Mouse (Mus musculus) adrenal gland (tissue): ENCODE measurements around the gene Fhit.

Source experiments
- intact Hi-C: fragments of 180-260 bp; cut with DNase I; formaldehyde crosslinking; loops from one replicate; pipeline ENCODE4 v1.15.1; 2025

Gene Fhit

DNA sequence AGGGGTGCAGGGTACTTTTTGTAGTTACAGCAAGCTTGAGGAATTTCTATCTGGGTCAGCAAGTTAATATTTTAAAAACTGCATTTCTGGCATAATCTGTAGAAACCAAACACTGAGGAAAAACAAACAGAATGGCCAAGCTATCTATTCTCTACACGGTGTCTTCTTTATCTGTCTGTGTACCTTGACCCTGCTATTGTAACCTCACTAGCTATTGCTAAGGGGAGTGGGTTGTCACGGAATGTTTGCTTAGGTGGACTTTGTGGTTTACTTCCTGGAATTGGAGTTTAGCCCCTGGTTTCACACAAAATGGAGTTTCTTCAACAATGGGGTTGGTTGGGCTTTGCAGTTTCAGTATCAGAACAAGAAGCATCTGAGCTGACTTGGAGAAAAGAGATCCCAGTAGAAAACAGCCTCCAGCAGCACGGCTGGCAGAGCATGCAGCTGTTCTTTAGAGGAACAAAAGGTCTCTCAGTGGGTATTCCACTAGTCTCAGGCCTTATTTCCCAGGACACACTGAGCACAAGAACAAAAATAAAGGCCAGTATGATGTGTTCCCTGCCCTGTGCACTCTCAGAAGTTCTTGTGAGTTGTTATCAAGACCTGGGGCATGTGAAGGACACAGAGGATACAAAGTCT is 1540.8 kb downstream of the Fhit start:
- intact Hi-C loops, result no loop called here

DNA sequence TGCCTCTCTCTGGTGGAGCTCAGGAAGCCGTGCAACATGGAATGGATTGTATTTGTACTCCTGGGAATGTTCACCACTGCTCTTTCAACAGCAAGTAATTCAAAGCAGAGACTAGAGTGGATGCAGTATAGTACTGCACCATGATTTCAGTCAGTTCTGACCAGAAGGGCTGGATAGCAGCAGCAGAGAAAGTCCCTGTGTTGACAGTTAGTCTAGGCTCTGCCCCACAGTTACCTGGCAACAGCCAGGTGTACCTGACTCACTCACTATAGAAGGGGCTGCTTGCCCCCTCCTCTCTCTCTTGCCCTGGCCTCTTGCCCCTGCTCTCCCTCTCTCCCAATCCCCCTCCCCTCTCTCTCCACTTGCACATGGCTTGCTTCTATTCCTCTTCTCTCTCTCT is 1542.0 kb downstream of the Fhit start:
- intact Hi-C loops, result no loop called here

DNA sequence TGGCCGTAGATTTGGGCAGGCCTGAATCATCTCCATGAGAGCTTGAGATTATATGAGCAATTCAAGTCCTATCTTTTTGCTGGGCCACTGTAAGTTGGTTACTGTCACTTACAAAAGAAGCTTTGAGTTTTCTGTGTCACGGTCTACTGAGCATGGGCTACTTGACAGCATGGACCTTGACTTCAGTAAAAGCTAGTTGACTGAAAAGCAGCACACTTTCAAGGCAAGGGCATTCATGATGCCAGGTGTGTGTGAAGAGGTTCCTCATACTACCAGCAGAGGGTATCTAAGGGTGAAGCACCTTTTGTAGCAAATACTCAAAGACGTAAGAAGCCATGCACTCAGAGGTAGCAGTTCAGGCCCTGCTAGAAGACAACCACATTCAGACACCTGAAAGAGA is 1548.7 kb downstream of the Fhit start:
- intact Hi-C loops, result no loop called here

DNA sequence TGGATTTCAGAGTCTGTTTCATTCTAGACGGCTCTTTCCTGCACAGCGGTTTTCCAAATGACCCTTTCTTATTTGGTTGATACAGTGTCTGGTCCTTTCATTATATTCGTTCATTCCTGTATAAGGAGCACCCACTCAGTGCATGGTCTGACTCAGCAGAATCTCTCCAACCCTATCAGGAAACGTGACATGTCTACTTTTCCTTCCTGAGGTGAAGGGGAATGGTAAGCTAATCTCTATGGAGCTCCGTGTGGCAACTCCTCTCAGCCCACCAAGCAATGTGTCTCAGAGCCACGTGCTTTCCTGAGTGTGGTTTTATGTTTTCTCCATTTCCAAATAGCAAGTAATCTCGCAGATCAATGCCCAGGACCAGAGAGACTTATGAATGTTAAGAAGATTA is 1552.7 kb downstream of the Fhit start:
- intact Hi-C loops, result loop anchor here (10.0 kb wide), 1 partner anchor 64 kb away; no protein-coding TSS in a partner anchor

DNA sequence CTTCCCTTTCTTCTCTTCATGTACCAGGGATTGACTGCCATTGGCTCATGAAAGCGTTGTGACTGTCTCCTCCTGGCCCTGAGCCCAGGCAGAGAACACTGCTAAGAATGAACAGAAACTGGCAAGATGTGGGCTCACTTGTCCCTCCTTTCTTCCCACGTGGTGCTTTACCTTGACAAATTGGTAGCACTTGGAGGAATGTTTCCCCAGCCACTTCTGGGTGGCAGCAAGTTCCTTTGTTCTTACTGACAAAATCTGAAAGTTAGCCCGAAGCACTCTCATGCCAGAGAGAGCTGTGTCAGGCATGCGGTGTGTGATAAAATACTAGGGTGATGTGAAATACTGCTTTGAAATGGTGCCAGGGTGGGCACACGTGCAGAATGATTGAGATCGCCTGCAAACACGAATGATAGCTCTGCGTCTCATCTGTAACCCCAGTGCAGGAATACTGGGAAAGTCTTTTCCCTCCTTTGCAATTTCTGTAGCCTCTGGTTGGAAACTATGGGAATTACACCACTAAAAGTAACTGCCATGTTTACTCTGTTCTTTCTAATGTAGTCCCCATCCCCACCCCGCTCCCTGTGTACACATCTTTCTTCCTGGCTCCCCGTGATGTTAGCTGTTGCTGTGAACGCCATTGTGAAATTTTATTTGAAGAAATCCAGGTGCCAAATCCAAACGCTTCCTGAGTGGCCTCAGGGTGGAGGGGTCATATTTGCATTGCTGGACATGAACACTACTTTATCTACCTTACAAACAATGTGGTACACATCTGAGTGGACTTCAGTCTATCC is 1555.1 kb downstream of the Fhit start:
- intact Hi-C loops, result loop anchor here (10.0 kb wide), 1 partner anchor 62 kb away; no protein-coding TSS in a partner anchor

DNA sequence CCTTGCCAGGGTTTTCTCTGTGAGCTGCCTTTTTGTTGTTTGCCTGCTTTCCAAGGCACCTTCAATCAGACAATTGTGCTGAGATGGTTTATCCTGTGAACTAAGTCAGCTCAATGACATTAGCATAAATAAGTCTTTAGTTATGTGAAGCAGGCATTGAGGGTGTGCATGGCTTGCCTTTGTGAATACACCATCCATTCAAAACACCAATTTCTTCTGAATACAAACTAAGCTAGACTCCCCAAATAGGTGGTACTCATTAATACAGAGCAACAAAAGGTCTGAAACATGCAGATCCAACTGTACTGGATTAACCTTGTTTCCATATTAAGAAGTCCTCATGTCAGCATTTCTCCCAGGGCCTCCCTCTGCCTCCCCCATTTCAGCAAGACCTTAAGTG is 1561.6 kb downstream of the Fhit start:
- intact Hi-C loops, result loop anchor here (10.0 kb wide), 1 partner anchor 55 kb away; no protein-coding TSS in a partner anchor

DNA sequence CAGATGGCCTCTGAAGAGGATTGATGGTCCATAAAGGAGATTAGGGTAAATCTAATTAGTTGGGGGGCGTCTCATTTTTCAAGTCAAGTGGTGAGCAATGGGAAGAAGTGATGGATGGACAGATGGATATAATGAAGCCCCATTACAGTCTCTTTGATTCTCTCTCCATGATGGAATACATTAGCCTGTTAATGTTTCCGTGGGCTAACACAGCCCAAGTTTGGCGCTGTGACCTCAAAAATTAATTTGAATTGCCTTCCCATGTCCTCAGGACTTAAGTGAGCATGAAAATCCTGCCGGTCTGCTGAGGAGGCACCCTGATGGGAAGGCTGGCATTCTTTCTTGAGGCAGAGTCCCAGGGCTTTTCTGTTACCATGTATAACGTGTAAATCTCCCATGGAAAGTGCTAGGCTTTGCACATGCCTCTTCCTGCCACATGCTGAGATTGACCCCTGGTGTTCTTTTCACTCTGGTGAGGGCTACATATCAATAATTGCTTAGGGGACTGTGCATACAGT is 1564.3 kb downstream of the Fhit start:
- intact Hi-C loops, result no loop called here

DNA sequence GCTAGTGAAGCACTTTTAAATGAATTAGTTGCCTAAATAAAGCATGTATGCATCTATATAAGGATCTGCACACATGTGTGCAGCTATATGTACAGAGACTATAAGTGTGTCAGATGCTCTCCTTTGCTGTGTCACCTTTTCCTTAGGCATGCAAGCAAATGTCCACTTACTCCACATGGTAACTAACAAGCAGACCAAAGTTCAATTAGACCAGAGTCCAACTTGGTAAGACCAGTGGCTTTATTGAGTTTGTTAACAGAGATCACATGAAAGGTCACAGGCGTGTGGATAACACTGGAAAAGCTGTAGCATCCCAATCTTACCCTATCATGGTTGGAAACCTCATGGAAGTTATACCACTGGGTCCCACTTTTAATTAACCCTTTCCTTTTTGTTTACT is 1572.7 kb downstream of the Fhit start:
- intact Hi-C loops, result no loop called here

DNA sequence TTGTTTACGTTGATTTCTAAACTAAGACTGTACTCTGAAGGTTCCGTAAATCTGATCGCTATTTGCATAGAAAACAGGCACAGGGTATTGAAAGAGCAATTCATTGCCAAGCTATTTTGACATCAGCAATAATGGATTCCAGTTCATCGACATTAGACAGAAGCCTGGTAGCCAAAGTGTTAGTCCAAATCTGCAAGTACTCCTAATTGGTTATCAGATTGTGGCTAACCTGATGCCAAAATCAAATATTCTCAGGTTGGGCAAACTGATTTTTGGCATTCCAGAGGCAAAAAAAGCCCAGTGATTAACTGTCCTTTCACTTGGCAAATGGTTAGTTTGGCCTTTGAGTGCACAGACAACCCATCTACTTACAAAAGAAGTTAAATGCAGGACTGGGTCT is 1573.9 kb downstream of the Fhit start:
- intact Hi-C loops, result no loop called here

DNA sequence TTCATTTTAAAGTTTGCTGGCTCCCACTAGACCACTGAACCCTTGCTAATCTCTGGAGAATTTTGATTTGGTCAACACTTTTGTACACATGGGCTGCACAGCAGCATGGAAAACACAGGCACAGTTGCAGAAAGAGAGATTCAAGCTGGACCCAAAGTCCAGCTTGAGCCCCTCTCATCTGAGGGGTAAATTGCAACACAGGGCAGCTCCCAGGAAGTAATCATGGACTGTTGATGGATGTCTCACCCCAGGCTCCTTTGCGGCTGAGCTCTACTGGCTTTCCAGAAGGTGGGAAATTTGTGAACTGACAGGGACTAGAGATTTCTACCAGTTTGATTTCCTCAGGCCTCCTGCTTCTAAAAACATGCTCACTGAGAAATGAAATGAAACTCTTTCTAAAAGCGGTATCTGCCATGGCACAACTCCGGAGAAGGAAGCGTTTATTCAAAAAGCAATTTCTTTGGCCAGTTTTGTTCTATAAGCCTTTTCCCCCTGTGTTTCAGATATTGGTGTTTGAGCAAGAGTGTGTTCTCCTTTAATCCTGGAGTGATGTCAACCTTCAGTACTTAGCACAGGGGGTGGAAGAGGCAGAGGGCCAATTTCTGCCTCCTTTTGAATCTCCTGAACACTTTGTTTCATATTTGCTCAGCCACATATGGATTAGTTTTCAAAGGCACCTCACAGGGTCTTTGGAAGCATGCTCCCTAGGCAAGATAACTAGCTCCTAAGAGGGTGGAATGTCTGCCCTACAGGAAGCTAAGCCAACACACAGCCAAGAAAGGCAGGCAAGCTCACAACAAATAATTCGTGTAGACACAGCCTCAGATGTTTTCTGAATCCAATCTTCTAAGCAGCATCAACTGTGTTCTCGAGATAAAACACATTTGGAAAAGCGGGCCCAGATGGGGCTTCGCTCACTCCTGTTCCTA is 1578.3 kb downstream of the Fhit start:
- intact Hi-C loops, result no loop called here

DNA sequence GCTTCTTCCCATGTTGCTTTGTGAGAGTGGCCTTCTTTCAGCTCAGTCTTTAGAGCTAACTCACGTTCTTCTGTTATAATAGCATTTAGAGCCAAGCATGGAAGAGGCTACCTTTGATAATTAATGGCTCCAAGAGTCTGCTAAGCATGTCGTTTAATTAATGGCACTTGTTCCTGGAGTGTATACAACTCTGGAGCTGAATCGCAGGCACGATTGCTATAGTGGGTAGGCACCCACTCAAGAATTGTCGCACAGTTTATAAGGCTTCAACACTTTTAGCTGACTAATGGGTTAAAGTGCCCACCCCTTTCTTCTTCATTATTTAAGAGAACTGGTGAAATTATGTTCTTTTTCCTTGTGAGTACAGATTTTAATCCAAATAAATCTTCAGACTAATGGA is 1605.5 kb downstream of the Fhit start:
- intact Hi-C loops, result no loop called here

DNA sequence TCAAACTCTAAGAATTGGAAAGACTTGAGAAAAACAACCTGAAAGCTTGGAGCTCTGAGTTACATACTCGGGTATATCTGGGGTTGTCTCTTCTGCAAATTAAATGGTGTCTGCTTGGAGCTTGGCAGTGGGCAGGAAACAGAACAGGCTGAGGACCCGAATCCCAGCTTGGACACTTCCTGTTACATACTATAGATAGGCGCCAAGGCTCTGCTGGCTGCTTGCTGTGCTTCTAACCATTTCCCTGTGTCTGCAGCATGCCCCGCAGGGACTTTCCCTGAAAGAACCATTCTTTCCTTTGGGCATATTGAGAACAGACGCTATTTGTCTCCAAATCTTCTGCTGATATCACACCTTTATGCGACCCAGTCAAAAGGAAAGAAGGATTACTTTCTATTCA is 1606.0 kb downstream of the Fhit start:
- intact Hi-C loops, result no loop called here

DNA sequence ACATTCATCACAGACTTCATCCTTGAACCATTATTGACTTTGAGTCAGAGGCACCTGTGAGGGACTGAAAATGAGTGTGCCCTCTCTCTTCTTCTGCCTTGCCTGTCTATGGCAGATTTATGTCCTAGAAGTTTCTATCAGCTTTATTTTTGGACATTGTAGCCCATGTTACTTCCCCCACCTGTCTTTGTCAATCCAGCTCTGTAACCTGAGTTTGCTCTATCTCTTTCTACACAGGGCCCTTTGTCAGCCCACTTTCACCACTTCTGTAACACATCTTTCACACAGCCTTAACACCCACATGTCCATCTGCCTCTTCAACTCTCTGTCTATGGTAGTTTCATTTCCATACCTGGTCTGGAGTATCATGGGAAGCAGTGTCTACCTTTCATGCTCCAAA is 1609.7 kb downstream of the Fhit start:
- intact Hi-C loops, result no loop called here

DNA sequence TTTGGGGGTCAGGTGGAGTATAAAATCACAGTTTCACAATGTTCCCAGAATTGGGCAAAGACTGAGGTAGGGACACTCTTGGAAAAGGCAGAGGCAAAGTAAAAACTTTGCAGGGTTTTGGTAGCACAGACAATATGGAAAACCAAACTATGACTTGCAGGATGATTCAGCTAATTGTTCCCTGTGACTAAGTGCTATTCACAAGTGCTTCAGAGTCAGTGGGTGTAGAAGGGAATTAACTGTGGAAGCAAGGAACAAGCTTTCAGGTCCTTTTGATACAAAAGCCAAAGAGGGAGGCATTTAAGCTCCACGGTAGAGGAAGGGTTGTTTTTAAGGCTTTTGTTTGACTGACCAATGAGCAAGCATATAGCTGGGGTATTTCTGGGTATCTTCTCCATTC is 1613.9 kb downstream of the Fhit start:
- intact Hi-C loops, result loop anchor here (10.0 kb wide), 1 partner anchor 57 kb away; no protein-coding TSS in a partner anchor

DNA sequence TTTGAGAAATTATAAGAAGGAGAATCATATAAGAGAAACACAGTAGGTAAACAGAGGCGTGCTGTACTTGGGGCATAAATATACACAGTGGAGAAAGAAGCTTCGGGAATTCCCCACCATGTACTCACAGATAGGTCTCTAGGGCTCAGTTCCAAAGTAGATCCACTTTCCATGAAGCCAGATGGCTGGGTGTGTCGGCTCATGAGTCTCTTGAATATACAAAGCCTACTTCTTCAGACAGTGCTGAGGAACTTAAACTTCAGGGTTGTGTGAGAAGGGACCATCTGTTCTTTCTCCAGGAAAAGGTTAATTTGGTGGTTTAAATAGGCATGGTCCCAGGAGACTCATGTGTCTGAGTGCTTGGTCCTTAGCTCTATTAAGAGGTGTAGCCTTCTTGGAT is 1617.5 kb downstream of the Fhit start:
- intact Hi-C loops, result loop anchor here (10.0 kb wide), 1 partner anchor 60 kb away; no protein-coding TSS in a partner anchor

DNA sequence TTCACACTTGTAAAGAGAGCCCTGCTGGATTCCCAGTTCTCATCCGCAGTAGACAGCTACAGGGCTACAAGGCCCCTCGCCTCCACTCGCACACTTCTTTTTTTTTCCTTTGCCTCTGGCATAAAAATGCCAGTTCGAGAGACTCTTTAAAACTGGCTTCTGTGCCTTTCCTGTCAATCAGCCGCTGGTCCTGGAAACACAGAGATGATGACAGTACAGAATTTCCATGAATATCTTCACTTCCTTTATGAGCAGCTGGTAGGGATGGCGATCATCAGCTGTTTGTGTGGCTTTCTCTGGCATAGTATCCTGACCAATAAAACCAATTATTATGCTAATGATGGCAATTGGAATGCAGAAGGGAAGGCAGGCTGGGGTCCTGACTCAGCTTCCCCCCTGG is 1626.3 kb downstream of the Fhit start:
- intact Hi-C loops, result no loop called here

DNA sequence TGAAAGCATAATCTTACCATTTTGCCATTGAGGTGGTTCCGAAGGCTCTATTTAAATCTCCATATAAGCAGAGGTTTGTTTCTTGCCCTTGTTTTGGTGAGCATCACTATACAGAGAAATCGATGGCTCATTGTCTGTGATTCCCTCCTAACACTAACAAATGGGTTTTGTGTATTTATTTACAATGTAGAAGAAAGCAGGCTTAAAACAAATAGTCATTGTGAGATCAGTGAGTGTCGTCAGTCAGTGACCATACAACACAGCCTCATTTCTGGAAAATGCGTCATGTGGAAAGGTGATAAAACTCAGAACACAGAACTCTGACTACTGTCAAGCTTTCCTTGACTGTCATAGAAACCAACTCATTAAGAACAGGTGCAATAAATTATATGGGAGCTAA is 1632.6 kb downstream of the Fhit start:
- intact Hi-C loops, result no loop called here

DNA sequence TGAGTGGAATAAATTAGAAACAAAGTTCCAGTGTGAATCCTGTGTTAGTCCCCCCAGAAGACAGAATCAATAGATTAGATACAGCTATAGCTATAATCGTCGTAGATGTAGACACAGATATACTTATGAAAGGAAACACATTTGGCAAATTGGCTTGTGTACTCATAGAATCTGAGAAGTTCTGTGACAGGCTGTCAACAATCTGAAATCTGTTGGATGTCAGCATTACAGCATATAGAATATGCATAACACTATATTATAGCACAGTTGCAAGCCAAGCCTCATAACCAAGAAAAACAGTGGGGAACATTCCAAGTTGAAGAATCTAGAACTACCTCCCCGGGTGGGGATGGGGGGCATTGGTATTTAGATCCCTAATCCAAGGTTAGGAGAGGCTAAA is 1635.7 kb downstream of the Fhit start:
- intact Hi-C loops, result no loop called here

DNA sequence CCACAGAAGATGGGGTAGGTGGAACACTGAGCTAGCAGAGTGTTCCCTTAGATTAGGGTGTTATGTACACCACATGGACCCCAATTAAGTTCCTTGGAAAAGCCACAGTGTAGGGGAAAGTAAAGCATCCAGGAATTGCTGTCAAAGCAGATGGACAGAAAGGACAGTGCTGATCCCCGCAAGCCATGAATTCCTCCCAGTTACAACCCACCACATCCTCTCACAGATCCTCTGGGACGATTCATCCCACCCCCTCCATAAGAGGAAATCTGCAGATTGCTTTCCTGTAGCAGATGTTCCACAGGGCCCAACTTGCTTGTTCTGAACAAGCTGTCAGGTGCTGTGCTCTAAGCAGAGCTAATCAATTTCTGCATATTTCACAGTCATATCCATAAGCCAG is 1644.2 kb downstream of the Fhit start:
- intact Hi-C loops, result no loop called here

DNA sequence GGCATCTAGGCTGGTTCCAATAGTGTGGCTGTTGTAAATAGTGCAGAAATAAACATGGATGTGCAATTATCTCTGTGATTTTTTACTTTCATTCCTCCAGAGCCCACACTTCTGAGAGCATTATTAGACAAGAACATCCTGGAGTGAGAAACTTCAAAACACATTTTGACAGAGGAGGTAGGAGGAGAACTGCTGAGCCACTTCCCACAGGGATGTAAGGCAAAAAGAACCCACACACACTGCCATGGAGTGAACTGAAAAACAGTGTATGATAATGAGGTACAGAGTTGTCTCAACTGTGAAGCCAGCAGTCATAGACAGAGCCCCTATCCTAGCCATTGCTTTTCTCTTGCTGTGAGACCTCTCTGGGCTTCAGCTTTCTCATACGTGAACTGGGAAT is 1652.2 kb downstream of the Fhit start:
- intact Hi-C loops, result no loop called here
